Mouse (Mus musculus) adrenal gland, adult 10 weeks (tissue): ENCODE data around the gene Ttyh1. TPM values are rescaled to one million over a fixed set of nuclear protein-coding genes. Genes with fewer than 3 reads are reported as not detected.

Source experiments
- polyA plus RNA-seq: library from polyadenylated mRNA; stranded (reverse); fragments of 350-450 nt; fragmentation: Illumina TruSeq; extraction: RNeasy Lipid Tissue Mini Kit (QIAGEN cat#74804); gene quantifications from one replicate; pipeline ENCODE4 v1.2.3, GENCODE M21; 2014; ENCODE audit warnings: low read depth, low replicate concordance

Gene Ttyh1
- polyA plus RNA-seq, result 1.9 TPM

DNA sequence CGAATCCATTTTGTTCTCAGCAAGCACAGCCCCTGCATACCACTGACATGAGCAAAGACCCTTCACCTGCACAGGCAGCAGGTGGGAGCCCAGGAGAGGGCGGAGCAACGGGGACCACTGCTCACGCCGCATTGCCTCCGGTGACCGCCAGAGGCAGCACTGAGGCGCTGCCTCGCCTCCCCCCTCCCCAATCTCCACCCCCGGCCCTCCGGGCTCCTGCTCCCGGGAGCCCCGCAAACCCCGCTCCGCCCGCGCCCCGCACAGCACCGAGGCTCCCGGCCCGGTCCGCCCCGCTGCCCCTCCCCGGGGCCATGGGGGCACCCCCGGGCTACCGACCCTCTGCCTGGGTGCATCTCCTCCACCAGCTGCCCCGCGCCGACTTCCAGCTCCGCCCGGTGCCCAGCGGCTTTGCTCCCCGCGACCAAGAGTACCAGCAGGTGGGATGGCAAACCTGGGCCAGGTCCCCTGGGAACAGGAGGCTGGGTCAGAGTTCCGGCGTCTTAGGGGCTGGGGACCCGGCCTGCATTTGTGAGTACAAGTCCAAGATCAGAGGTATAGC is at the start of gene Ttyh1:
Gene Ttyh1 (plus strand): TSS at position 65 of the 559 bp plus-strand sequence.

DNA sequence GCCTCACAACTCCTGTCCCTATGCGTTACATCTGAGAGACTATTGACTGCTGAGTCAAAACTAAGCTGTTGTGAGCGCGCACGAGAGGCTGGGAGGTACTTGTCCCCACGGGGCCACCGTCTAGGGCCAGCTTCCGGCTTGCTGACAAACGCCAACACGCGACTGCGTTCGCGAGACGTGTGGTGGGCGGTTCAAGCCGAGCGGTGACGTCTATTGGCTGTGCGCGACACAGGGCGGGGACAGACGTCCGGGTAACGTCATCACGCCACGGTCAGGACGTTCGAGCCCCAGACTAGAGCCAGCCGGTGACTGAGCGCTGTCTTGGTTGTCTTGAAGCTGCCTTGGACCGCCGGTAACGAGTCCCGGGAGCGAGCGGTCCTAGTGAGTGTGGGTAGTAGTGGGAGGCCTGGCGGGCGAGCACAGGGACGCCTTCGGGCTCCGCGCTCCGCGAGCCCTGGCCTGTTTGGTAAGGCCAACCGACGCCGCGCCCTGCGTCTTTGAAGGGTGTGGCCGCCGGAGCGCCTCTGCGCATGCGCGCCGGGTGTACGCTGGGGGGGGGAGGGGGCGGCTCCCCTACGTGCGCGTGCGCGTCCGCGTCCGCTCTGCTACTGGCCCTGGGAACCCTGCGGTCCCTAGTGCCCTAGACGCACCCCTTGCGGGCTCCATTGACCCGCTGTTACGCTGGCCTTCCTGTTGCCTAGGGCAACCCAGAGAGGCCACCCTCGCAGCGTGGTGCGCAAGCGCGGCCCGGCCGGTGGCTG is 17.7 kb downstream of the Ttyh1 start, which contains the start of gene Leng8:
Gene Leng8 (plus strand): TSS at position 269 of the 761 bp plus-strand sequence.

DNA sequence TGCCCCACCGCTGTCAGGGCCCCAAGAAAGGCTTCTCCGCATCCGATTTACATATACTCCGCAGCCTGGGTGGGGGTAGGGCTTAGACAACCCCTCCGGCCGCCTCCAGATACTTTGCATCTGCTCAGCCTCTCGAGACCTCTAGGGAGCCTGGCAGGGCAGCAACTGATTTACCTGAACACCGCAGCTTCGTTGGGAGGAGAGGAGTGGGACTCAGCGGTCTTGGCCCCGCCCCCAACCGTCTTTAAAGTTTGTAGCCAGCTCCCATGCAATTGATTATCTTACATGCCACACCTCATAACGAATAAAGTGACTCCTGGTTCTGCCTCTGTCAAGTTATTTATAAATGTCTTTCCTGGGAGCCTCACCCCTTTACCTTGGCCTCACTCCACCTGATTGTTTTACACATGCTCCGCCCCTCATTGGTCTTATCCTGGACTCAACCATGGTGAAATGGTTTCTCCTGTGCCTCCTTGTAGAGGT is 30.9 kb downstream of the Ttyh1 start, which contains the start of gene Leng9:
Gene Leng9 (minus strand): TSS at position 316 of the 483 bp plus-strand sequence.

DNA sequence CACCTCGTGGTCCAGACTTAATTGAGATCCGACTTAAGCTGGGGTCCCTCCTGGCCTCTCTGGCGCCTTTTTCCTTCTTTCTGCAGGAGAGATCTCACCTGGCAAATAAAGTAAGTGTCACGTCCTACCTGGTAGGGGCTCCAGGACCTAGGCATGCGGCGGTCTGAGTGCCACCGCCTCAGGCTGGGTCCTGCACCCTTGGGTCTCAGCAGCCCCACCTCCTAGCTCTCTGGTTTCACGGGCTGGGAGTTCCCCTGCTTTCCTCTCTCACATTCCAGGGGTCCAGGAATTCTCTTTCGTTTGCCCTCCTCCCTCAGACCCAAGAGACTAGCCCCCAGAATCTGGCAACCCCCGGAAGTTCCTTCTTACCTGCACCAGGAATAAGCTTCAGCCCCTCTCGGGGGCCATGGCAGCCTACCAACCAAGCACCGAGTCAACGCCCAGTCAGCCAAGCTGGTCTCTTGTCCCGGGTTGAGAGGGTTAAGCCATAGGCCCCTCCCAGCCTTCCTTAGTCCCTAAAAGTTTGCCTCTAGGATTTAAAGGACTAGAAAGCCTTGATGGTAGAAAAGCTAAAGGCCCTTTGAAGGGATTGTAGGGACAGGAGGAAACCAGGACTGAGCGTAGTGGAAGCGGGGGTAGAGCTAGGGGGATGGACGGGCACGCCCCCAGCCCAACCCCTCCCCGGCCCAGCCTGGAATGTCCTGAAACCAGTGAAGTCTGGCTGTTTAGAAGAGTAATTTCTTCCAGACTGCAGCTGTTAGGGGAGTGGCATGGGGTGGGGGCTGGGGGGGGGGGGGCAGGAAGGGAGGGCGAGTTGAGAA is 45.1 kb downstream of the Ttyh1 start, which contains the start of gene Cdc42ep5:
Gene Cdc42ep5 (minus strand): TSS at position 771 of the 821 bp plus-strand sequence.

Other genes starting within 250 kb of the Ttyh1 start
- gene Gm14548, start 221.3 kb upstream of the Ttyh1 start, polyA plus RNA-seq, result not detected
- gene Lilra6, start 203.9 kb upstream of the Ttyh1 start, polyA plus RNA-seq, result not detected
- gene Lair1, start 56.2 kb upstream of the Ttyh1 start, polyA plus RNA-seq, result 7.4 TPM
- 21.6 TPM for gene Leng8, start 17.6 kb downstream of the Ttyh1 start, polyA plus RNA-seq
- 0.76 TPM for gene Leng9, start 31.0 kb downstream of the Ttyh1 start, polyA plus RNA-seq
- gene Cdc42ep5, start 45.5 kb downstream of the Ttyh1 start, polyA plus RNA-seq, result not detected
- gene Lilra5, start 118.3 kb downstream of the Ttyh1 start, polyA plus RNA-seq, result 6.6 TPM
- 0.70 TPM for gene Ncr1, start 218.3 kb downstream of the Ttyh1 start, polyA plus RNA-seq